Mouse (Mus musculus): ENCODE results near the gene Fgfr2. TPM values are rescaled to one million over a fixed set of nuclear protein-coding genes. Genes with fewer than 3 reads are reported as not detected.
A peak's percentile ranks its signal among the peaks of the same experiment; 100 is the strongest.

The Fgfr2 gene
- polyA plus RNA-seq, 1 experiment from 2014 or later: 20.3 TPM

GRCm38 (mm10) chr7:131556116-131556515, 1567.0 kb downstream of the Fgfr2 start:
- Histone ChIP-seq H3K27ac (ENCODE audit: low read length) (no peak overlapping the region), H3K4me2 (ENCODE audit: low read depth, low read length) (no peak overlapping the region; the same call in 1 of the 2 replicates), H3K4me3 (ENCODE audit: low read length) (no peak overlapping the region)

GRCm38 (mm10) chr7:131555301-131556081, 1567.7 kb downstream of the Fgfr2 start:
- WGBS: 1% methylated on average over 68 of the region's 68 CpGs
- Histone ChIP-seq H3K4me3 (ENCODE audit: low read length) (peak overlapping the region; percentile 26), H3K4me2 (ENCODE audit: low read depth, low read length) (peak overlapping the region; percentile 19), H3K27ac (ENCODE audit: low read length) (no peak overlapping the region), H3K27me3 (ENCODE audit: control insufficient read depth, insufficient read depth, low read length) (peaks cover 77% of the 10 kb centered on the region), H3K9ac (ENCODE audit: low read length) (no peak overlapping the region), H3K9me3 (replicated peaks; ENCODE audit: control insufficient read depth, low read length) (no peaks in the 10 kb centered on the region), H3K36me3 (ENCODE audit: control insufficient read depth, insufficient read depth) (no peaks in the 10 kb centered on the region), H3K4me1 (ENCODE audit: control insufficient read depth, insufficient read depth, low read length) (peaks cover 9% of the 10 kb centered on the region; the same call in 1 of the 2 replicates)
- ATAC-seq (replicated peaks; ENCODE audit: extremely low read depth, insufficient read depth, low FRiP score): no peak

More at GRCm38 (mm10) chr7:131556116-131556515, 1567.0 kb downstream of the Fgfr2 start:
- H3K9me3 ChIP-seq (replicated peaks; ENCODE audit: control insufficient read depth, low read length): no peaks in the 10 kb centered on the region
- peaks cover 71% of the 10 kb centered on the region for H3K27me3 ChIP-seq (ENCODE audit: control insufficient read depth, insufficient read depth, low read length)
- no peak overlapping the region for H3K9ac ChIP-seq (ENCODE audit: low read length)
- peaks cover 13% of the 10 kb centered on the region for H3K4me1 ChIP-seq (ENCODE audit: control insufficient read depth, insufficient read depth, low read length)
- H3K36me3 ChIP-seq (ENCODE audit: control insufficient read depth, insufficient read depth): no peaks in the 10 kb centered on the region
- 1% methylated on average over 9 of the region's 9 CpGs for WGBS
- no peak for ATAC-seq (replicated peaks; ENCODE audit: extremely low read depth, insufficient read depth, low FRiP score)

DNA sequence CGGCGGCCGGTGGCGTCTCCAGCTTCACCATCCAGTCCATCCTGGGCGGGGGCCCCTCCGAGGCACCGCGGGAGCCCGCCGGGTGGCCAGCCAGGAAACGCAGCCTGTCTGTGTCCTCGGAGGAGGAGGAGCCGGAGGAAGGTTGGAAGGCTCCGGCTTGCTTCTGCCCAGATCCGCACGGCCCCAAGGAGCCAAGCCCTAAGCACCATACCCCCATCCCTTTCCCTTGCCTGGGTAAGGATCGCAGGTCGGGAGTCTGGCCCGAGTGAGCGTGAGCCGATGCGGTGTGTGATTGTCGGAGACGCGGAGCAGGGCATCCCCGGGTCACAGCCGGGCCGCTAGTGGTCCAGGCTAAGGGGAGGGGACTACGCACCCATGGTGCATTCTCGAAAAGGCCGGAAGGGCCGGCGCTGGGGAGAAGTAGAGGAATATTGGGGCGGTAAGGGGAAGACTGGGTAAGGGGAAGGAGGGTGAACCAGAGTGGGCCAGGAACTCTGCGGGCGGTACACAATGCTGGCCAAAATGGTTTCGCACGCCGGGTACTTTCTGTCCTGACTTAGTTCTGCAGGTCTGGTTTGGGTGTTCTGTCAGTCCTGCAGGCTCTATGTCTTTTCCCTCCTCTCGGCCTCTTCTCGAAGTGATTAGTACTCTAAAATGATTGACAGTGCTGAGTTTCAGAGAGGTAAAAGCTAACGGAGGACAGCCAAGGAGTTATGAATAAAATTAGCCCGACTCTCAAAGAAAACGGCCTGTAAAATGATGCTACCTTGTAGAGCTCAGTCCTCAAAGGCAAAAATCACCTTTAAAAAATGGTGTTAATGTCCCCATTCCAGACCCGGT, 1568.6 kb downstream of the Fgfr2 start:
- Histone ChIP-seq H3K36me3 (ENCODE audit: control insufficient read depth, insufficient read depth) (no peaks in the 10 kb centered on the region), H3K4me1 (ENCODE audit: control insufficient read depth, insufficient read depth, low read length) (peaks cover 9% of the 10 kb centered on the region; the same call in 1 of the 2 replicates), H3K9ac (ENCODE audit: low read length) (no peak overlapping the region), H3K9me3 (replicated peaks; ENCODE audit: control insufficient read depth, low read length) (no peaks in the 10 kb centered on the region), H3K4me3 (ENCODE audit: low read length) (peak overlapping the region; percentile 45), H3K27ac (ENCODE audit: low read length) (no peak overlapping the region), H3K4me2 (ENCODE audit: low read depth, low read length) (peak overlapping the region; percentile 58), H3K27me3 (ENCODE audit: control insufficient read depth, insufficient read depth, low read length) (peaks cover 86% of the 10 kb centered on the region)
- under 1% methylated on average over 45 of the region's 45 CpGs for WGBS
- ATAC-seq (replicated peaks; ENCODE audit: extremely low read depth, insufficient read depth, low FRiP score): no peak

- Histone ChIP-seq H3K4me3 (ENCODE audit: low read length) (peak overlapping the region; percentile 45), H3K9ac (ENCODE audit: low read length) (no peak overlapping the region), H3K4me2 (ENCODE audit: low read depth, low read length) (peak overlapping the region; percentile 58), H3K9me3 (replicated peaks; ENCODE audit: control insufficient read depth, low read length) (no peaks in the 10 kb centered on the region), H3K27me3 (ENCODE audit: control insufficient read depth, insufficient read depth, low read length) (peaks cover 90% of the 10 kb centered on the region), H3K36me3 (ENCODE audit: control insufficient read depth, insufficient read depth) (no peaks in the 10 kb centered on the region), H3K4me1 (ENCODE audit: control insufficient read depth, insufficient read depth, low read length) (peaks cover 9% of the 10 kb centered on the region; the same call in 1 of the 2 replicates), H3K27ac (ENCODE audit: low read length) (no peak overlapping the region)
- peak; percentile 21 for ATAC-seq (replicated peaks; ENCODE audit: extremely low read depth, insufficient read depth, low FRiP score)
- 0% methylated on average over 36 of the region's 39 CpGs for WGBS
These were observed 1569.4 kb downstream of the Fgfr2 start for GRCm38 (mm10) chr7:131553771-131554175.

- H3K4me2 ChIP-seq (ENCODE audit: low read depth, low read length): no peak overlapping the region
These were observed 1570.4 kb downstream of the Fgfr2 start for GRCm38 (mm10) chr7:131552781-131553180.

GRCm38 (mm10) chr7:131551931-131552741, 1571.0 kb downstream of the Fgfr2 start:
- Histone ChIP-seq H3K36me3 (ENCODE audit: control insufficient read depth, insufficient read depth) (no peaks in the 10 kb centered on the region), H3K27me3 (ENCODE audit: control insufficient read depth, insufficient read depth, low read length) (peaks cover 91% of the 10 kb centered on the region), H3K27ac (ENCODE audit: low read length) (no peak overlapping the region), H3K4me2 (ENCODE audit: low read depth, low read length) (no peak overlapping the region), H3K9me3 (replicated peaks; ENCODE audit: control insufficient read depth, low read length) (no peaks in the 10 kb centered on the region), H3K4me1 (ENCODE audit: control insufficient read depth, insufficient read depth, low read length) (peaks cover 9% of the 10 kb centered on the region; the same call in 1 of the 2 replicates), H3K9ac (ENCODE audit: low read length) (no peak overlapping the region), H3K4me3 (ENCODE audit: low read length) (no peak overlapping the region)
- no peak for ATAC-seq (replicated peaks; ENCODE audit: extremely low read depth, insufficient read depth, low FRiP score)
- WGBS: under 1% methylated on average over 42 of the region's 42 CpGs

More at GRCm38 (mm10) chr7:131552781-131553180, 1570.4 kb downstream of the Fgfr2 start:
- peaks cover 9% of the 10 kb centered on the region; the same call in 1 of the 2 replicates for H3K4me1 ChIP-seq (ENCODE audit: control insufficient read depth, insufficient read depth, low read length)
- H3K9me3 ChIP-seq (replicated peaks; ENCODE audit: control insufficient read depth, low read length): no peaks in the 10 kb centered on the region
- no peak overlapping the region for H3K27ac ChIP-seq (ENCODE audit: low read length)
- ATAC-seq (replicated peaks; ENCODE audit: extremely low read depth, insufficient read depth, low FRiP score): no peak
- 3% methylated on average over 5 of the region's 5 CpGs for WGBS
- peaks cover 91% of the 10 kb centered on the region for H3K27me3 ChIP-seq (ENCODE audit: control insufficient read depth, insufficient read depth, low read length)
- no peak overlapping the region for H3K4me3 ChIP-seq (ENCODE audit: low read length)
- no peak overlapping the region for H3K9ac ChIP-seq (ENCODE audit: low read length)
- no peaks in the 10 kb centered on the region for H3K36me3 ChIP-seq (ENCODE audit: control insufficient read depth, insufficient read depth)

DNA sequence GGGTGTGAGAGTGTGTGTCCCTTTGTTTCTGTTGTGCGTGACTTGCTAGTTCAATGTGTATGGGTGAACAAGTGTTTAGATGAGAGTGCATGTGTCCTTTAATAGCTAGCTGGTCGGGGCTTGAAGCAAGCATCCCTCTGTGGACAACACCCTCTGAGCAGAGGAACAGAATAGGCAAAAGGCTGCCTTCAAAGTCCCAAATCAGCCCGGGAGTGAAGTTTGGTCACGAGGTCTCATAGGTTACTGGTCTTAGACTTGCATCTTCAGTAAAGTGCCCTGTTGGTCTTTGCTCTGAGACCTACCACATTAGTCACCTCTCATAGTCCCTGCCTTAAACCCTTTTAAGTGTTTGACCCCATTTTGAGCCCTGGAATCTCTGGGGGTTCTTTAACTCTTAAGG, 1571.7 kb downstream of the Fgfr2 start:
- H3K4me2 ChIP-seq (ENCODE audit: low read depth, low read length): no peak overlapping the region
- no peak for ATAC-seq (replicated peaks; ENCODE audit: extremely low read depth, insufficient read depth, low FRiP score)
- H3K27me3 ChIP-seq (ENCODE audit: control insufficient read depth, insufficient read depth, low read length): peaks cover 91% of the 10 kb centered on the region
- H3K36me3 ChIP-seq (ENCODE audit: control insufficient read depth, insufficient read depth): no peaks in the 10 kb centered on the region
- 2% methylated on average over 4 of the region's 4 CpGs for WGBS
- H3K9me3 ChIP-seq (replicated peaks; ENCODE audit: control insufficient read depth, low read length): no peaks in the 10 kb centered on the region
- peaks cover 6% of the 10 kb centered on the region; the same call in 1 of the 2 replicates for H3K4me1 ChIP-seq (ENCODE audit: control insufficient read depth, insufficient read depth, low read length)
- H3K9ac ChIP-seq (ENCODE audit: low read length): no peak overlapping the region
- no peak overlapping the region for H3K4me3 ChIP-seq (ENCODE audit: low read length)
- no peak overlapping the region for H3K27ac ChIP-seq (ENCODE audit: low read length)

GRCm38 (mm10) chr7:131548473-131548872, 1574.7 kb downstream of the Fgfr2 start, which contains the start of gene Hmx2:
Hmx2 (plus strand) TSS chr7:131548773.
- no peaks in the 10 kb centered on the region for H3K36me3 ChIP-seq (ENCODE audit: control insufficient read depth, insufficient read depth)
- 1% methylated on average over 3 of the region's 3 CpGs for WGBS
- no peak within 1 kb of the TSS for H3K9ac ChIP-seq (ENCODE audit: low read length)
- no peak within 1 kb of the TSS for H3K27ac ChIP-seq (ENCODE audit: low read length)
- peaks cover 90% of the 10 kb centered on the region for H3K27me3 ChIP-seq (ENCODE audit: control insufficient read depth, insufficient read depth, low read length)
- peaks cover 3% of the 10 kb centered on the region; the same call in 1 of the 2 replicates for H3K4me1 ChIP-seq (ENCODE audit: control insufficient read depth, insufficient read depth, low read length)
- H3K9me3 ChIP-seq (replicated peaks; ENCODE audit: control insufficient read depth, low read length): no peaks in the 10 kb centered on the region
- no peak for ATAC-seq (replicated peaks; ENCODE audit: extremely low read depth, insufficient read depth, low FRiP score)
- H3K4me2 ChIP-seq (ENCODE audit: low read depth, low read length): no peak within 1 kb of the TSS
- H3K4me3 ChIP-seq (ENCODE audit: low read length): no peak within 1 kb of the TSS
